Mouse (Mus musculus) small intestine, adult 2 months (tissue): ENCODE results near the gene Tmtc1.

Source experiments
- CTCF ChIP-seq: fragments of 200-500 bp; IDR thresholded peaks from 2 replicates; pipeline ENCODE4 v1.5.1; 2012; ENCODE audit warnings: low read depth, mild to moderate bottlenecking, control low read depth, inconsistent platforms, low read length, moderate library complexity, mixed read lengths; ENCODE audit not compliant: insufficient replicate concordance, insufficient read length; ENCODE audit errors: extremely low read depth
- POLR2A ChIP-seq: fragments of 200-500 bp; IDR thresholded peaks from 2 replicates; pipeline ENCODE4 v1.6.1; 2012; ENCODE audit warnings: low read depth, mild to moderate bottlenecking, control low read depth, inconsistent platforms, low read length, moderate library complexity

GRCm38 (mm10) chr6:148227542-148227941 lies 216.6 kb downstream of the Tmtc1 start:
- TF ChIP-seq CTCF (no peak), POLR2A (no peak)
